Mouse (Mus musculus): ENCODE data around the gene Ap5m1. TPM values are rescaled to one million over a fixed set of nuclear protein-coding genes. Genes with fewer than 3 reads are reported as not detected.

The Ap5m1 gene
- 11.2 and 20.4 TPM in 2 replicates for total RNA-seq (2012; rRNA removed)

- H3K36me3 ChIP-seq (ENCODE audit: control insufficient read depth, insufficient read depth, low read length, poor library complexity, severe bottlenecking), result no peaks in the 10 kb centered on the region
- peak within 1 kb of the TSS; percentile 97 for H3K9ac ChIP-seq (ENCODE audit: insufficient read depth, low read depth, low read length, poor library complexity, severe bottlenecking)
- peaks cover 0 to 8% of the 10 kb centered on the region in 2 experiments; a peak in 2 of 4 replicates for H3K4me1 ChIP-seq (ENCODE audit: control insufficient read depth in 2 of 2, insufficient read depth in 2 of 2, low read length in 2 of 2, poor library complexity in 1 of 2)
- in situ Hi-C loops (cut with MboI; ENCODE audit: low sequenced_read_pairs in 2 of 2, unreplicated experiment in 2 of 2), result no loop called here
- H3K9me3 ChIP-seq (ENCODE audit: control insufficient read depth, insufficient read depth, low read depth, low read length), result no peaks in the 10 kb centered on the region
- no peak for TF ChIP-seq CHD2 (IDR thresholded peaks at IDR 0.05; ENCODE audit: low read depth, low read length)
- TF ChIP-seq HCFC1 (IDR thresholded peaks at IDR 0.05; ENCODE audit: borderline replicate concordance, insufficient read depth, low read length), result no peak
- TF ChIP-seq MAFK (IDR thresholded peaks at IDR 0.05; ENCODE audit: insufficient read depth, low read depth, low read length), result no peak
- no peak for TF ChIP-seq ZNF384 (IDR thresholded peaks at IDR 0.05; ENCODE audit: low read depth, low read length)
- TF ChIP-seq ZC3H11A (IDR thresholded peaks at IDR 0.05; ENCODE audit: borderline replicate concordance, low read depth, low read length), result no peak
- no peak for DNase-seq (ENCODE audit: low read depth, low spot score)
- H3K27ac ChIP-seq (ENCODE audit: insufficient read depth, low read depth, low read length, poor library complexity, severe bottlenecking), result peak within 1 kb of the TSS; percentile 90
- peak within 1 kb of the TSS; percentile 95 to 97 for H3K4me3 ChIP-seq (ENCODE audit: insufficient read depth in 1 of 2, low read depth in 1 of 2, low read length in 2 of 2, poor library complexity in 1 of 2, severe bottlenecking in 1 of 2)
Observed at GRCm38 (mm10) chr14:49065529-49066273, at the start of gene Ap5m1. TSS of gene Ap5m1 (plus strand) at chr14:49066097.

- no peaks in the 10 kb centered on the region for H3K9me3 ChIP-seq (ENCODE audit: control insufficient read depth, insufficient read depth, low read depth, low read length)
- DNase-seq (ENCODE audit: low read depth, low spot score), result no peak
- TF ChIP-seq ZNF384 (IDR thresholded peaks at IDR 0.05; ENCODE audit: low read depth, low read length) (no peak), CHD2 (IDR thresholded peaks at IDR 0.05; ENCODE audit: low read depth, low read length) (no peak), HCFC1 (IDR thresholded peaks at IDR 0.05; ENCODE audit: borderline replicate concordance, insufficient read depth, low read length) (no peak), MAFK (IDR thresholded peaks at IDR 0.05; ENCODE audit: insufficient read depth, low read depth, low read length) (no peak), ZC3H11A (IDR thresholded peaks at IDR 0.05; ENCODE audit: borderline replicate concordance, low read depth, low read length) (no peak)
- in situ Hi-C loops (cut with MboI; ENCODE audit: low sequenced_read_pairs in 2 of 2, unreplicated experiment in 2 of 2), result no loop called here
- H3K36me3 ChIP-seq (ENCODE audit: control insufficient read depth, insufficient read depth, low read length, poor library complexity, severe bottlenecking), result no peaks in the 10 kb centered on the region
- no peak overlapping the region for H3K4me3 ChIP-seq (ENCODE audit: insufficient read depth in 1 of 2, low read depth in 1 of 2, low read length in 2 of 2, poor library complexity in 1 of 2, severe bottlenecking in 1 of 2)
- H3K27ac ChIP-seq (ENCODE audit: insufficient read depth, low read depth, low read length, poor library complexity, severe bottlenecking), result no peak overlapping the region
- no peaks in the 10 kb centered on the region for H3K4me1 ChIP-seq (ENCODE audit: control insufficient read depth in 2 of 2, insufficient read depth in 2 of 2, low read length in 2 of 2, poor library complexity in 1 of 2)
- H3K9ac ChIP-seq (ENCODE audit: insufficient read depth, low read depth, low read length, poor library complexity, severe bottlenecking), result no peak overlapping the region
Observed at GRCm38 (mm10) chr14:49019765-49020164, 46.1 kb upstream of the Ap5m1 start.

DNA sequence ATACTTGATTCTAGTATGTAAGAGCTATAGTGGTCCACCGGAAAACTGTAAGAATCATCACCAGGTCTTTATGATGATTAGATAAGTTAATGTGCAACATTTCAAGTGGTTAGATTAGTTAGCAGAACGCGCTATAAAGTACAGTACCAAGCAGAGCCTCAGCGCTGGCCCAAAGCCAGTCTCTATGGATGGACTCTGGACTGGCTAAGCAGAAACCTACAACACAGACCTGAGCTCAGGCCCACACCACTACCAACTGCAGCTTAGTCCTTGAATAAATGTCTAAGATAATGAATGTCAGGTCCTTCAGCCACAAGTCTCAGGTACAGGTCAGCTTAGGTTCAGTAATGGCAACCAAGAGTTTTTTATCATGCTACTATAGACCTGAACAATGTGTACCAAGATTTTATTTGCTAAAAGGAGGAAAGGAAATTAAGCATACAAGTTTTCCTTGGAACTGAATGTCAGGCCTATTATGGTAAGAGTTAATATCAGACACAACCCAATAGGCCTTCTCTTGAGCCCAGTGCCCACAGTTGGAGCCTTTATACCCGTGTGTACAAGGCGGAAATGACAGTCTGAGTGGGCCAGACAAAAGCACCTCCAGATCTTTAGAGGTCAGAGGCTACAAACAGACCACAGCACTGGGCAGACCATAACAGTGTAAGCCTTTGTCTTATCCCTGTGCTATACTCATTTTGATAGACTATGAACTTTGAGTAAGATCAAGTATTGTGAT lies 38.7 kb upstream of the Ap5m1 start:
- TF ChIP-seq CHD2 (IDR thresholded peaks at IDR 0.05; ENCODE audit: low read depth, low read length) (no peak), HCFC1 (IDR thresholded peaks at IDR 0.05; ENCODE audit: borderline replicate concordance, insufficient read depth, low read length) (no peak), MAFK (IDR thresholded peaks at IDR 0.05; ENCODE audit: insufficient read depth, low read depth, low read length) (no peak), ZC3H11A (IDR thresholded peaks at IDR 0.05; ENCODE audit: borderline replicate concordance, low read depth, low read length) (no peak), ZNF384 (IDR thresholded peaks at IDR 0.05; ENCODE audit: low read depth, low read length) (no peak)
- H3K36me3 ChIP-seq (ENCODE audit: control insufficient read depth, insufficient read depth, low read length, poor library complexity, severe bottlenecking), result no peaks in the 10 kb centered on the region
- H3K9ac ChIP-seq (ENCODE audit: insufficient read depth, low read depth, low read length, poor library complexity, severe bottlenecking), result no peak overlapping the region
- H3K4me1 ChIP-seq (ENCODE audit: control insufficient read depth in 2 of 2, insufficient read depth in 2 of 2, low read length in 2 of 2, poor library complexity in 1 of 2), result no peaks in the 10 kb centered on the region
- in situ Hi-C loops (cut with MboI; ENCODE audit: low sequenced_read_pairs in 2 of 2, unreplicated experiment in 2 of 2), result no loop called here
- no peak overlapping the region for H3K27ac ChIP-seq (ENCODE audit: insufficient read depth, low read depth, low read length, poor library complexity, severe bottlenecking)
- H3K4me3 ChIP-seq (ENCODE audit: insufficient read depth in 1 of 2, low read depth in 1 of 2, low read length in 2 of 2, poor library complexity in 1 of 2, severe bottlenecking in 1 of 2), result no peak overlapping the region
- no peaks in the 10 kb centered on the region for H3K9me3 ChIP-seq (ENCODE audit: control insufficient read depth, insufficient read depth, low read depth, low read length)
- no peak for DNase-seq (ENCODE audit: low read depth, low spot score)

- TF ChIP-seq MAFK (IDR thresholded peaks at IDR 0.05; ENCODE audit: insufficient read depth, low read depth, low read length), result no peak
- no peak for TF ChIP-seq CHD2 (IDR thresholded peaks at IDR 0.05; ENCODE audit: low read depth, low read length)
- TF ChIP-seq HCFC1 (IDR thresholded peaks at IDR 0.05; ENCODE audit: borderline replicate concordance, insufficient read depth, low read length), result no peak
- 0 out of 2 replicates have a peak, but pooled peaks have one; percentile 64 for TF ChIP-seq ZNF384 (IDR thresholded peaks at IDR 0.05; ENCODE audit: low read depth, low read length)
- 0 out of 2 replicates have a peak, but pooled peaks have one; percentile 12 for TF ChIP-seq ZC3H11A (IDR thresholded peaks at IDR 0.05; ENCODE audit: borderline replicate concordance, low read depth, low read length)
- DNase-seq (ENCODE audit: low read depth, low spot score), result no peak
- no peak overlapping the region for H3K4me3 ChIP-seq (ENCODE audit: insufficient read depth in 1 of 2, low read depth in 1 of 2, low read length in 2 of 2, poor library complexity in 1 of 2, severe bottlenecking in 1 of 2)
- in situ Hi-C loops (cut with MboI; ENCODE audit: low sequenced_read_pairs in 2 of 2, unreplicated experiment in 2 of 2), result no loop called here
- H3K9ac ChIP-seq (ENCODE audit: insufficient read depth, low read depth, low read length, poor library complexity, severe bottlenecking), result no peak overlapping the region
- no peak overlapping the region for H3K27ac ChIP-seq (ENCODE audit: insufficient read depth, low read depth, low read length, poor library complexity, severe bottlenecking)
- no peaks in the 10 kb centered on the region for H3K36me3 ChIP-seq (ENCODE audit: control insufficient read depth, insufficient read depth, low read length, poor library complexity, severe bottlenecking)
- H3K9me3 ChIP-seq (ENCODE audit: control insufficient read depth, insufficient read depth, low read depth, low read length), result no peaks in the 10 kb centered on the region
- no peaks in the 10 kb centered on the region for H3K4me1 ChIP-seq (ENCODE audit: control insufficient read depth in 2 of 2, insufficient read depth in 2 of 2, low read length in 2 of 2, poor library complexity in 1 of 2)
Observed at GRCm38 (mm10) chr14:49027779-49028368, 38.0 kb upstream of the Ap5m1 start.

Data from ES-E14 (cell line).